Mouse (Mus musculus) embryo, embryonic 10 days (tissue): ENCODE data around the gene Ybey.

Source experiments
- DNase-seq: peaks from one replicate; pipeline ENCODE4 v3.0.0-alpha.2; 2015; ENCODE audit warnings: low spot score

Ybey gene

GRCm38 (mm10) chr10:76442178-76443088, 26.5 kb downstream of the Ybey start, which contains the start of gene Pcnt:
Gene Pcnt, minus strand, starts transcription at chr10:76442786.
- peak; percentile 99 for DNase-seq

- DNase-seq = no peak
Measured at GRCm38 (mm10) chr10:76440281-76440680, 28.6 kb downstream of the Ybey start, which contains the start of gene AC141477.1. Gene AC141477.1, minus strand, starts transcription at chr10:76440444.

GRCm38 (mm10) chr10:76439107-76439890, 29.6 kb downstream of the Ybey start:
- DNase-seq = no peak

GRCm38 (mm10) chr10:76433925-76434324, 35.0 kb downstream of the Ybey start:
- no peak for DNase-seq

GRCm38 (mm10) chr10:76425674-76426073, 43.2 kb downstream of the Ybey start:
- DNase-seq = no peak

GRCm38 (mm10) chr10:76416811-76417210, 52.1 kb downstream of the Ybey start:
- no peak for DNase-seq
